In the genomic region with DNA sequence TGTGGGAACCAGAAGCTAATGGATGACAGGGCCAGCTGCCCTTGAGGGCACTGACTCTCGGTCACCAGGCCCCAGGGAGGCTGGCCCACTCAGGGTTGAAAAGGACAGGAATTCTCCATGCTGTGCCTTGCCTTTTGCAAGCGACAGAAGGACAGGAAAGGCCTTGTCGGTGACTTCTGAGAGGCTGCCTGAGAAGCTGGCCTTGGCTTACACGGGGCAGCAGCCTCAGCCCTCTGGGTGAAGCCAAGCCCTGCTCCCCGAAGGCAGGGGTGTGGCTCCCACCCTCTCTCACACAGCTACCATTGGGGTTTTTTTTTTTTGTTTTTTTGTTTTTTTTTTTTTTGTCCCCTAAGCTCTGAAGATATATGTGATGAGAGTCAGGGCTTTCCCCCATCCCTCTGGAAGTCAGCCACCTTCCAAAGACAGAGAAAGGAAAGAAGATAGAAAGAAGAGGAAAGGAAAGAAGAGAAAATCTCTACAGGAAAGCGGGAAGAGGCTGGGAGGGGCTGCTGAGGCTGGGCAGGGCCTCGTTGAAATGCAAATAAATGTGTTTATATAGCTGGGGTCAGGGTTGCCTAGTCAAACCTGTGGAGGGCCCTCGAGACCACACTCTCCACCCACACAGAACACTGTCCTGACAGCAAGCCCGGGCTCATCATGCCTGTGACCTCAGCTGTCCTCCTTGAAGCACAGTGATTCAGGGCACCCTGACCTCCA, we compare ENCODE assay signal across 9 mouse cellular contexts. TPM values are rescaled to one million over a fixed set of nuclear protein-coding genes. Genes with fewer than 3 reads are reported as not detected.
A peak's percentile ranks its signal among the peaks of the same experiment; 100 is the strongest.
DNase-seq lines count a peak whose midpoint lies in the region; ATAC-seq and TF ChIP-seq lines count a peak whose summit lies in the region.
"Had no signal": no experiment of that assay in that cellular context is flagged by ENCODE, and none has a peak within 500 bp of the region (broad histone marks: within the 10 kb centered on the region; RNA-seq: fewer than 3 reads in every experiment).

No protein-coding gene starts in this region.

- no peak overlapping the region for H3K9ac ChIP-seq in heart, adult 2 months (ENCODE audit: low read depth, low read length)

- TF ChIP-seq CTCF in heart, adult 2 months (IDR thresholded peaks at IDR 0.05) = no peak
- no peak for TF ChIP-seq CTCF in thymus, adult 2 months (IDR thresholded peaks at IDR 0.05; ENCODE audit: borderline replicate concordance, control insufficient read depth, extremely low read depth, insufficient read depth, low read length, poor library complexity)
- TF ChIP-seq CTCF in layer of hippocampus, adult 2 months (conservative IDR thresholded peaks at IDR 0.05) = no peak

- no peaks in the 10 kb centered on the region for H3K27me3 ChIP-seq in heart, adult 2 months (ENCODE audit: control insufficient read depth, insufficient read depth, low read length)
- H3K27me3 ChIP-seq in thymus, adult 2 months (ENCODE audit: control insufficient read depth, insufficient read depth, low read length) = no peaks in the 10 kb centered on the region
- peaks cover 19% of the 10 kb centered on the region for H3K27me3 ChIP-seq in midbrain, embryonic 10.5 days (ENCODE audit: low read depth, poor library complexity, severe bottlenecking)

- no peak for TF ChIP-seq EP300 in heart, adult 2 months (IDR thresholded peaks at IDR 0.05; ENCODE audit: insufficient read depth, low read depth, low read length)

- TF ChIP-seq POLR2A in heart, adult 2 months (IDR thresholded peaks at IDR 0.05; ENCODE audit: insufficient read depth, low read depth, low read length) = no peak
- TF ChIP-seq POLR2A in thymus, adult 2 months (IDR thresholded peaks at IDR 0.05; ENCODE audit: control insufficient read depth, extremely low read depth, insufficient read depth, low read length, poor library complexity) = no peak

- 44% methylated on average over 9 of the region's 9 CpGs for WGBS in heart, adult 2 months
- WGBS in thymus, adult 2 months = 21% methylated on average over 9 of the region's 9 CpGs
- WGBS in midbrain, embryonic 10.5 days = 12% methylated on average over 9 of the region's 9 CpGs

- ATAC-seq in granulocyte monocyte progenitor cell, adult 5-6 weeks (replicated peaks; ENCODE audit: poor library complexity, severe bottlenecking) = no peak

- H3K79me2 ChIP-seq in heart, adult 2 months (replicated peaks; ENCODE audit: control insufficient read depth, insufficient read depth, low read length) = peaks cover 4% of the 10 kb centered on the region

- peaks cover 13% of the 10 kb centered on the region for H3K4me1 ChIP-seq in heart, adult 2 months (ENCODE audit: control insufficient read depth, insufficient read depth, low read length)
- peaks cover 72% of the 10 kb centered on the region for H3K4me1 ChIP-seq in thymus, adult 2 months (replicated peaks; ENCODE audit: control insufficient read depth, insufficient read depth, low read length)
- H3K4me1 ChIP-seq in midbrain, embryonic 10.5 days = peaks cover 90% of the 10 kb centered on the region

- H3K27ac ChIP-seq in heart, adult 2 months = no peak overlapping the region
- peak overlapping the region; percentile 98 for H3K27ac ChIP-seq in thymus, adult 2 months (ENCODE audit: control insufficient read depth, insufficient read depth, low read length)
- peak overlapping the region; percentile 97 for H3K27ac ChIP-seq in midbrain, embryonic 10.5 days (replicated peaks)
- H3K27ac ChIP-seq in layer of hippocampus, adult 2 months = no peak overlapping the region

- no peaks in the 10 kb centered on the region for H3K9me3 ChIP-seq in midbrain, embryonic 10.5 days (replicated peaks)

- peak; percentile 20 to 34 for DNase-seq in heart, adult 2 months
- no peak for DNase-seq in heart, postnatal 4 days
- DNase-seq in thymus, adult 2 months = peak; percentile 43
- DNase-seq in thymus, postnatal 0 days (ENCODE audit: low spot score) = no peak
- peak; percentile 63 for DNase-seq in midbrain, embryonic 10.5 days (ENCODE audit: low spot score)
- DNase-seq in thymus, postnatal 4 days = peak; percentile 60
- no peak for DNase-seq in layer of hippocampus, adult 2 months (ENCODE audit: low spot score in 2 of 2)
- DNase-seq: cerebellum, adult 11-12 months had no signal

- intact Hi-C loops in heart, adult 2 months (cut with DNase I) = loop anchor here (10.0 kb wide), 1 partner anchor 206 kb away; no protein-coding TSS in a partner anchor

- H3K36me3 ChIP-seq in heart, adult 2 months (ENCODE audit: control insufficient read depth, insufficient read depth, low read length) = no peaks in the 10 kb centered on the region
- no peaks in the 10 kb centered on the region for H3K36me3 ChIP-seq in thymus, adult 2 months (ENCODE audit: control insufficient read depth, insufficient read depth, low read length)
- peaks cover 41% of the 10 kb centered on the region for H3K36me3 ChIP-seq in midbrain, embryonic 10.5 days

- H3K4me3 ChIP-seq in heart, adult 2 months = no peak overlapping the region
- H3K4me3 ChIP-seq in thymus, adult 2 months (ENCODE audit: control insufficient read depth, insufficient read depth, low read length) = peak overlapping the region; percentile 45
- peak overlapping the region; percentile 98 for H3K4me3 ChIP-seq in midbrain, embryonic 10.5 days
- H3K4me3 ChIP-seq in layer of hippocampus, adult 2 months = no peak overlapping the region

RNA-seq across cellular contexts. Expression of gene Trp53i11, which starts 3.6 kb away (rescaled TPM):
- total RNA-seq in heart, adult 2 months (2021) = 10 to 100 TPM; 25.2 to 33.2 TPM
- 34.4 and 42.7 TPM in 2 replicates for polyA plus RNA-seq in heart, adult 2 months (2012; rRNA removed)
- 10 to 100 TPM; 79.0 to 82.5 TPM for total RNA-seq in heart, postnatal 4 days (2021)
- 444 and 462 TPM in 2 replicates for polyA plus RNA-seq in thymus, adult 2 months (2012; rRNA removed)
- polyA plus RNA-seq in thymus, postnatal 0 days (2015; fragmentation: Nextera tagmentation; extraction: Ambion mirVana) = 43.1 and 52.4 TPM in 2 replicates
- polyA plus RNA-seq in midbrain, embryonic 10.5 days (2016; fragmentation: Nextera tagmentation; extraction: Ambion mirVana) = 171 and 214 TPM in 2 replicates
- total RNA-seq in granulocyte monocyte progenitor cell, adult 5-6 weeks (2014; fragmentation: Nextera tagmentation) = 3.6 and 4.5 TPM in 2 replicates
- total RNA-seq in granulocyte monocyte progenitor cell, adult 5-6 weeks (2017) = 0.39 and 0.82 TPM in 2 replicates
- total RNA-seq in layer of hippocampus, adult 2 months (2021) = 10 to 100 TPM; 87.6 to 89.0 TPM

Comparison
In these comparisons a context has a peak if more than half of its experiments do, and no peak if none do; other contexts are left out.
1. DNase-seq: peak in heart, adult 2 months (2 of 2), thymus, adult 2 months (single experiment), midbrain, embryonic 10.5 days (single experiment) and thymus, postnatal 4 days (single experiment); none in heart, postnatal 4 days (single experiment), thymus, postnatal 0 days (single experiment) and layer of hippocampus, adult 2 months (0 of 2).
2. H3K27ac ChIP-seq: peak in thymus, adult 2 months (single experiment) and midbrain, embryonic 10.5 days (single experiment); none in heart, adult 2 months (single experiment) and layer of hippocampus, adult 2 months (single experiment).
3. H3K4me3 ChIP-seq: peak in thymus, adult 2 months (single experiment) and midbrain, embryonic 10.5 days (single experiment); none in heart, adult 2 months (single experiment) and layer of hippocampus, adult 2 months (single experiment).
4. RNA of gene Trp53i11, which starts 3.6 kb away (total RNA-seq): 87.6 to 89.0 TPM in layer of hippocampus, adult 2 months, 79.0 to 82.5 TPM in heart, postnatal 4 days and 25.2 to 33.2 TPM in heart, adult 2 months; 0.39 to 4.5 TPM in granulocyte monocyte progenitor cell, adult 5-6 weeks; every median in the first group is over 4 times any median in the second.